20 mouse cellular contexts compared by ENCODE assay signal in genomic region chr1:193484977-193485376, GRCm38 (mm10).
DNase-seq lines count a peak whose midpoint lies in the region; ATAC-seq and TF ChIP-seq lines count a peak whose summit lies in the region.
"Had no signal": no experiment of that assay in that cellular context is flagged by ENCODE, and none has a peak within 500 bp of the region (broad histone marks: within the 10 kb centered on the region; RNA-seq: fewer than 3 reads in every experiment).

No protein-coding gene starts in this region.

- H3K27me3 ChIP-seq in hindbrain, embryonic 12.5 days: no peaks in the 10 kb centered on the region
- H3K27me3 ChIP-seq in hindbrain, embryonic 10.5 days (ENCODE audit: insufficient read depth, poor library complexity, severe bottlenecking): no peaks in the 10 kb centered on the region
- no peaks in the 10 kb centered on the region for H3K27me3 ChIP-seq in kidney, postnatal 0 days (ENCODE audit: insufficient read depth, low read length)
- H3K27me3 ChIP-seq in hindbrain, embryonic 13.5 days: no peaks in the 10 kb centered on the region
- H3K27me3 ChIP-seq in neural tube, embryonic 13.5 days: no peaks in the 10 kb centered on the region
- H3K27me3 ChIP-seq in forebrain, embryonic 13.5 days: peaks cover 21% of the 10 kb centered on the region

- H3K36me3 ChIP-seq in hindbrain, embryonic 12.5 days: no peaks in the 10 kb centered on the region
- no peaks in the 10 kb centered on the region for H3K36me3 ChIP-seq in hindbrain, embryonic 10.5 days
- H3K36me3 ChIP-seq in kidney, postnatal 0 days (ENCODE audit: insufficient read depth, low read length): no peaks in the 10 kb centered on the region
- no peaks in the 10 kb centered on the region for H3K36me3 ChIP-seq in hindbrain, embryonic 13.5 days
- no peaks in the 10 kb centered on the region for H3K36me3 ChIP-seq in neural tube, embryonic 13.5 days
- H3K36me3 ChIP-seq in forebrain, embryonic 13.5 days (ENCODE audit: poor library complexity, severe bottlenecking): no peaks in the 10 kb centered on the region
- H3K36me3 ChIP-seq: embryonic facial prominence, embryonic 10.5 days; heart, embryonic 10.5 days had no signal

- peak; percentile 28; the same call in 1 of the 2 replicates for ATAC-seq in hindbrain, embryonic 12.5 days (ENCODE audit: low FRiP score)
- no peak for ATAC-seq in kidney, postnatal 0 days (replicated peaks; ENCODE audit: low FRiP score, low read depth)
- ATAC-seq in hindbrain, embryonic 13.5 days (ENCODE audit: low FRiP score): peak; percentile 50; the same call in 1 of the 2 replicates
- peak; percentile 52 for ATAC-seq in neural tube, embryonic 13.5 days (ENCODE audit: low read depth)
- ATAC-seq in forebrain, embryonic 13.5 days: no peak
- ATAC-seq: activated CD4-positive, CD25-positive, alpha-beta regulatory T cell, adult 4 months; forebrain, embryonic 14.5 days; inflammation-experienced regulatory T-cells, adult 6 months had no signal

- WGBS in hindbrain, embryonic 12.5 days: 68% methylated on average over 11 of the region's 11 CpGs
- 88% methylated on average over 11 of the region's 11 CpGs for WGBS in hindbrain, embryonic 10.5 days
- WGBS in kidney, postnatal 0 days: 40% methylated on average over 11 of the region's 11 CpGs
- 57% methylated on average over 11 of the region's 11 CpGs for WGBS in hindbrain, embryonic 13.5 days
- WGBS in neural tube, embryonic 13.5 days: 40% methylated on average over 11 of the region's 11 CpGs
- 91% methylated on average over 11 of the region's 11 CpGs for WGBS in forebrain, embryonic 13.5 days

- no peak overlapping the region for H3K4me2 ChIP-seq in hindbrain, embryonic 12.5 days (replicated peaks)
- H3K4me2 ChIP-seq in kidney, postnatal 0 days (ENCODE audit: low read length): no peak overlapping the region
- H3K4me2 ChIP-seq in hindbrain, embryonic 13.5 days: no peak overlapping the region
- peak overlapping the region; percentile 4; the same call in 1 of the 2 replicates for H3K4me2 ChIP-seq in neural tube, embryonic 13.5 days
- no peak overlapping the region for H3K4me2 ChIP-seq in forebrain, embryonic 13.5 days

- no peak for DNase-seq in hindbrain, embryonic 10.5 days (ENCODE audit: low spot score)
- DNase-seq in kidney, postnatal 0 days (ENCODE audit: low spot score): peak; percentile 15
- DNase-seq in kidney, postnatal 25 days: no peak
- DNase-seq in frontal cortex, postnatal 36 days (ENCODE audit: low spot score in 2 of 2): no peak
- DNase-seq: adrenal gland, postnatal 14 days; cerebellum, adult 18-20 months; cerebellum, adult 9-11 months; gastrocnemius, postnatal 10 days; heart, adult 18-20 months; heart, postnatal 10 days; heart, postnatal 4 days had no signal

- no peaks in the 10 kb centered on the region for H3K9me3 ChIP-seq in hindbrain, embryonic 12.5 days (replicated peaks)
- no peaks in the 10 kb centered on the region for H3K9me3 ChIP-seq in hindbrain, embryonic 10.5 days
- H3K9me3 ChIP-seq in kidney, postnatal 0 days (replicated peaks; ENCODE audit: low read length): no peaks in the 10 kb centered on the region
- no peaks in the 10 kb centered on the region for H3K9me3 ChIP-seq in hindbrain, embryonic 13.5 days
- no peaks in the 10 kb centered on the region for H3K9me3 ChIP-seq in neural tube, embryonic 13.5 days
- H3K9me3 ChIP-seq in forebrain, embryonic 13.5 days (replicated peaks): no peaks in the 10 kb centered on the region
- H3K9me3 ChIP-seq: embryonic facial prominence, embryonic 10.5 days; heart, embryonic 10.5 days had no signal

- no peak overlapping the region for H3K9ac ChIP-seq in hindbrain, embryonic 12.5 days
- no peak overlapping the region for H3K9ac ChIP-seq in kidney, postnatal 0 days (ENCODE audit: low read depth, low read length)
- no peak overlapping the region for H3K9ac ChIP-seq in hindbrain, embryonic 13.5 days
- no peak overlapping the region for H3K9ac ChIP-seq in neural tube, embryonic 13.5 days
- no peak overlapping the region for H3K9ac ChIP-seq in forebrain, embryonic 13.5 days

- TF ChIP-seq CTCF in kidney, postnatal 0 days (IDR thresholded peaks at IDR 0.05; ENCODE audit: low read depth): no peak

- no peak overlapping the region for H3K4me3 ChIP-seq in hindbrain, embryonic 12.5 days
- no peak overlapping the region for H3K4me3 ChIP-seq in hindbrain, embryonic 10.5 days
- H3K4me3 ChIP-seq in kidney, postnatal 0 days (replicated peaks; ENCODE audit: low read depth, low read length): no peak overlapping the region
- no peak overlapping the region for H3K4me3 ChIP-seq in hindbrain, embryonic 13.5 days
- no peak overlapping the region for H3K4me3 ChIP-seq in neural tube, embryonic 13.5 days
- no peak overlapping the region for H3K4me3 ChIP-seq in forebrain, embryonic 13.5 days
- H3K4me3 ChIP-seq: embryonic facial prominence, embryonic 10.5 days; heart, embryonic 10.5 days had no signal

- H3K27ac ChIP-seq in hindbrain, embryonic 12.5 days: peak overlapping the region; percentile 60; the same call in 1 of the 2 replicates
- H3K27ac ChIP-seq in hindbrain, embryonic 10.5 days: no peak overlapping the region
- H3K27ac ChIP-seq in kidney, postnatal 0 days: no peak overlapping the region
- H3K27ac ChIP-seq in hindbrain, embryonic 13.5 days: peak overlapping the region; percentile 60
- peak overlapping the region; percentile 57 for H3K27ac ChIP-seq in neural tube, embryonic 13.5 days (replicated peaks)
- no peak overlapping the region for H3K27ac ChIP-seq in forebrain, embryonic 13.5 days
- H3K27ac ChIP-seq: embryonic facial prominence, embryonic 10.5 days; heart, embryonic 10.5 days had no signal

- peaks cover 6% of the 10 kb centered on the region for H3K4me1 ChIP-seq in hindbrain, embryonic 12.5 days
- H3K4me1 ChIP-seq in hindbrain, embryonic 10.5 days (replicated peaks): peaks cover 14% of the 10 kb centered on the region
- no peaks in the 10 kb centered on the region for H3K4me1 ChIP-seq in kidney, postnatal 0 days (replicated peaks; ENCODE audit: insufficient read depth, low read length)
- H3K4me1 ChIP-seq in hindbrain, embryonic 13.5 days (replicated peaks): peaks cover 49% of the 10 kb centered on the region
- H3K4me1 ChIP-seq in neural tube, embryonic 13.5 days (replicated peaks): peaks cover 60% of the 10 kb centered on the region
- H3K4me1 ChIP-seq in forebrain, embryonic 13.5 days: peaks cover 10% of the 10 kb centered on the region; the same call in 1 of the 2 replicates

Comparison
In these comparisons a context has a peak if more than half of its experiments do, and no peak if none do; other contexts are left out.
1. H3K27ac ChIP-seq: peak in hindbrain, embryonic 12.5 days (single experiment), hindbrain, embryonic 13.5 days (single experiment) and neural tube, embryonic 13.5 days (single experiment); none in hindbrain, embryonic 10.5 days (single experiment), kidney, postnatal 0 days (single experiment) and forebrain, embryonic 13.5 days (single experiment).
2. ATAC-seq: peak in hindbrain, embryonic 12.5 days (single experiment), hindbrain, embryonic 13.5 days (single experiment) and neural tube, embryonic 13.5 days (single experiment); none in kidney, postnatal 0 days (single experiment) and forebrain, embryonic 13.5 days (single experiment).